Mouse (Mus musculus) lung, postnatal 0 days (tissue): ENCODE data around the gene Gpr55. TPM values are rescaled to one million over a fixed set of nuclear protein-coding genes. Genes with fewer than 3 reads are reported as not detected.

Experiments
- ATAC-seq: fragments of 200-750 bp; cut with Nextera tagmentation; 2 replicates; pipeline ENCODE4 v1.8.0; 2017; ENCODE audit warnings: moderate library complexity
- DNase-seq: peaks from one replicate; pipeline ENCODE4 v3.0.0-alpha.2; 2016; ENCODE audit warnings: low spot score
- H3K27ac ChIP-seq: fragments of 300-500 bp; sonication (generic); 2 replicates; pipeline ENCODE4 v1.5.1; 2014; ENCODE audit warnings: antibody characterized with exemption, mild to moderate bottlenecking, low read length, mixed read lengths
- H3K27me3 ChIP-seq: fragments of 300-500 bp; sonication (generic); replicated peaks from 2 replicates; pipeline ENCODE4 v1.6.1; 2014; ENCODE audit warnings: low read length, mixed read lengths; ENCODE audit not compliant: insufficient read depth
- H3K36me3 ChIP-seq: fragments of 300-500 bp; sonication (generic); 2 replicates; pipeline ENCODE4 v1.6.1; 2014; ENCODE audit warnings: low read length, mixed read lengths; ENCODE audit not compliant: insufficient read depth
- H3K4me1 ChIP-seq: fragments of 300-500 bp; sonication (generic); 2 replicates; pipeline ENCODE4 v1.6.1; 2014; ENCODE audit warnings: antibody characterized with exemption, low read depth, low read length, mixed read lengths; ENCODE audit not compliant: insufficient read depth
- H3K4me2 ChIP-seq: fragments of 300-500 bp; sonication (generic); replicated peaks from 2 replicates; pipeline ENCODE4 v1.6.1; 2014; ENCODE audit warnings: low read depth, mild to moderate bottlenecking, low read length, moderate library complexity, mixed read lengths
- H3K4me3 ChIP-seq: fragments of 300-500 bp; sonication (generic); 2 replicates; pipeline ENCODE4 v1.5.1; 2014; ENCODE audit warnings: low read depth, low read length
- H3K9ac ChIP-seq: fragments of 300-500 bp; sonication (generic); replicated peaks from 2 replicates; pipeline ENCODE4 v1.6.1; 2014; ENCODE audit warnings: low read depth, mild to moderate bottlenecking
- H3K9me3 ChIP-seq: fragments of 300-500 bp; sonication (generic); 2 replicates; pipeline ENCODE4 v1.6.1; 2016; ENCODE audit warnings: low read length, mixed read lengths
- CTCF ChIP-seq: IDR thresholded peaks from 2 replicates; pipeline ENCODE4 v1.5.1; 2016; ENCODE audit warnings: antibody characterized with exemption, mild to moderate bottlenecking
- EP300 ChIP-seq: IDR thresholded peaks from 2 replicates; pipeline ENCODE4 v1.6.1; 2016; ENCODE audit warnings: antibody characterized with exemption, mild to moderate bottlenecking, control low read depth
- WGBS: fragments of 180-500 bp; shearing (Covaris S2); extraction: QIAGEN DNeasy Blood & Tissue Kit; methylation state at CpG from one replicate; pipeline ENCODE4 v1.1.7; 2014; 5-methylcytosine and 5-hydroxymethylcytosine counted together
- polyA plus RNA-seq: library from polyadenylated mRNA; unstranded; fragments of >200 nt; fragmentation: Nextera tagmentation; extraction: Ambion mirVana; gene quantifications from 2 replicates; pipeline ENCODE4 v1.2.1, GENCODE M21; 2015

The Gpr55 gene
- polyA plus RNA-seq, 1 experiment from 2014 or later = 0.14 TPM

- no peak for ATAC-seq
- H3K4me2 ChIP-seq = peak overlapping the region; percentile 82
- peaks cover 34% of the 10 kb centered on the region for H3K4me1 ChIP-seq
Observed at GRCm38 (mm10) chr1:85896110-85896509, 64.7 kb downstream of the Gpr55 start.

GRCm38 (mm10) chr1:85895391-85895837 is 65.4 kb downstream of the Gpr55 start:
- 2% methylated on average over 15 of the region's 15 CpGs for WGBS
- peak overlapping the region; percentile 81 for H3K27ac ChIP-seq

More at GRCm38 (mm10) chr1:85896110-85896509, 64.7 kb downstream of the Gpr55 start:
- Histone ChIP-seq H3K27me3 (no peaks in the 10 kb centered on the region), H3K9me3 (no peaks in the 10 kb centered on the region), H3K27ac (peak overlapping the region; percentile 81), H3K36me3 (no peaks in the 10 kb centered on the region), H3K9ac (no peak overlapping the region), H3K4me3 (peak overlapping the region; percentile 77; the same call in 1 of the 2 replicates)
- no peak for DNase-seq
- TF ChIP-seq EP300 = no peak
- no peak for TF ChIP-seq CTCF
- 65% methylated on average over 5 of the region's 5 CpGs for WGBS

GRCm38 (mm10) chr1:85894748-85895360 is 66.0 kb downstream of the Gpr55 start:
- peak overlapping the region; percentile 82 for H3K4me2 ChIP-seq
- H3K4me3 ChIP-seq = peak overlapping the region; percentile 77
- no peaks in the 10 kb centered on the region for H3K36me3 ChIP-seq
- H3K27ac ChIP-seq = peak overlapping the region; percentile 81
- no peaks in the 10 kb centered on the region for H3K27me3 ChIP-seq
- H3K4me1 ChIP-seq = peaks cover 27% of the 10 kb centered on the region
- peak; percentile 21 for ATAC-seq
- 1% methylated on average over 28 of the region's 30 CpGs for WGBS
- peak overlapping the region; percentile 62 for H3K9ac ChIP-seq
- DNase-seq = peak; percentile 45
- H3K9me3 ChIP-seq = no peaks in the 10 kb centered on the region
- TF ChIP-seq CTCF (no peak), EP300 (no peak)

More at GRCm38 (mm10) chr1:85895391-85895837, 65.4 kb downstream of the Gpr55 start:
- TF ChIP-seq EP300 (no peak), CTCF (peak; percentile 65)
- H3K4me3 ChIP-seq = peak overlapping the region; percentile 77
- H3K36me3 ChIP-seq = no peaks in the 10 kb centered on the region
- peak; percentile 94 for DNase-seq
- peaks cover 28% of the 10 kb centered on the region for H3K4me1 ChIP-seq
- H3K9ac ChIP-seq = peak overlapping the region; percentile 62
- peak overlapping the region; percentile 82 for H3K4me2 ChIP-seq
- H3K9me3 ChIP-seq = no peaks in the 10 kb centered on the region
- no peaks in the 10 kb centered on the region for H3K27me3 ChIP-seq
- ATAC-seq = peak; percentile 88

GRCm38 (mm10) chr1:85894231-85894747 is 66.5 kb downstream of the Gpr55 start, which contains the start of gene Itm2c:
TSS of gene Itm2c (plus strand) at chr1:85894281.
- no peaks in the 10 kb centered on the region for H3K27me3 ChIP-seq
- peak within 1 kb of the TSS; percentile 81 for H3K27ac ChIP-seq
- no peaks in the 10 kb centered on the region for H3K36me3 ChIP-seq
- no peaks in the 10 kb centered on the region for H3K9me3 ChIP-seq
- peak within 1 kb of the TSS; percentile 77 for H3K4me3 ChIP-seq
- no peak for TF ChIP-seq EP300
- no peak; the same call in 1 of the 2 replicates for TF ChIP-seq CTCF
- peaks cover 24% of the 10 kb centered on the region for H3K4me1 ChIP-seq
- under 1% methylated on average over 34 of the region's 35 CpGs for WGBS
- ATAC-seq (peak; percentile 87), DNase-seq (peak; percentile 92)
- H3K9ac ChIP-seq = peak within 1 kb of the TSS; percentile 62
- H3K4me2 ChIP-seq = peak within 1 kb of the TSS; percentile 82

Other genes starting within 250 kb of the Gpr55 start
- gene A630001G21Rik, start 182.4 kb downstream of the Gpr55 start, polyA plus RNA-seq = 1.5 and 1.8 TPM in 2 replicates
- gene Cab39, start 167.6 kb downstream of the Gpr55 start, polyA plus RNA-seq = 37.3 and 37.7 TPM in 2 replicates
- 221 and 244 TPM in 2 replicates for gene Itm2c, start 66.7 kb downstream of the Gpr55 start, polyA plus RNA-seq
- 0.11 and 0.30 TPM in 2 replicates for gene 4933407L21Rik, start 32.5 kb downstream of the Gpr55 start, polyA plus RNA-seq
- gene Spata3, start 55.8 kb upstream of the Gpr55 start, polyA plus RNA-seq = not detected in 2 replicates
- gene 2810459M11Rik, start 84.9 kb upstream of the Gpr55 start, polyA plus RNA-seq = 0.24 and 0.41 TPM in 2 replicates
- 85.1 and 86.2 TPM in 2 replicates for gene Psmd1, start 103.4 kb upstream of the Gpr55 start, polyA plus RNA-seq
- gene Htr2b, start 151.0 kb upstream of the Gpr55 start, polyA plus RNA-seq = 1.0 and 1.2 TPM in 2 replicates
- 0.16 TPM in 1 of 2 replicates, not detected in the other for gene Gm21972, start 172.6 kb upstream of the Gpr55 start, polyA plus RNA-seq
- 8.7 and 9.8 TPM in 2 replicates for gene Armc9, start 193.8 kb upstream of the Gpr55 start, polyA plus RNA-seq